Mouse (Mus musculus) embryonic facial prominence, embryonic 12.5 days (tissue): ENCODE data around the gene Ints1. TPM values are rescaled to one million over a fixed set of nuclear protein-coding genes. Genes with fewer than 3 reads are reported as not detected.

Experiments used
- ATAC-seq: fragments of 200-750 bp; cut with Nextera tagmentation; 2 replicates; pipeline ENCODE4 v1.8.0; 2017; ENCODE audit not compliant: insufficient number of reproducible peaks, insufficient read depth, low FRiP score, low TSS enrichment
- H3K27ac ChIP-seq: fragments of 300-500 bp; sonication (generic); 2 replicates; pipeline ENCODE4 v1.5.1; 2016; ENCODE audit warnings: mild to moderate bottlenecking
- H3K27me3 ChIP-seq: fragments of 300-500 bp; sonication (generic); 2 replicates; pipeline ENCODE4 v1.6.1; 2016; ENCODE audit warnings: mild to moderate bottlenecking, moderate library complexity
- H3K36me3 ChIP-seq: fragments of 300-500 bp; sonication (generic); 2 replicates; pipeline ENCODE4 v1.6.1; 2016; ENCODE audit warnings: mild to moderate bottlenecking
- H3K4me1 ChIP-seq: fragments of 300-500 bp; sonication (generic); 2 replicates; pipeline ENCODE4 v1.6.1; 2016
- H3K4me2 ChIP-seq: fragments of 300-500 bp; sonication (generic); replicated peaks from 2 replicates; pipeline ENCODE4 v1.6.1; 2016; ENCODE audit warnings: mild to moderate bottlenecking, moderate library complexity
- H3K4me3 ChIP-seq: fragments of 300-500 bp; sonication (generic); 2 replicates; pipeline ENCODE4 v1.5.1; 2016; ENCODE audit warnings: mild to moderate bottlenecking
- H3K9ac ChIP-seq: fragments of 300-500 bp; sonication (generic); 2 replicates; pipeline ENCODE4 v1.6.1; 2016; ENCODE audit warnings: mild to moderate bottlenecking, moderate library complexity
- H3K9me3 ChIP-seq: fragments of 300-500 bp; sonication (generic); 2 replicates; pipeline ENCODE4 v1.6.1; 2016; ENCODE audit warnings: mild to moderate bottlenecking, moderate library complexity
- WGBS: fragments of 180-500 bp; shearing (Covaris S2); methylation state at CpG from one replicate; pipeline ENCODE4 v1.1.7; 2016; 5-methylcytosine and 5-hydroxymethylcytosine counted together
- polyA plus RNA-seq: library from polyadenylated mRNA; unstranded; fragments of >200 nt; fragmentation: Nextera tagmentation; extraction: Ambion mirVana; gene quantifications from 2 replicates; pipeline ENCODE4 v1.2.1, GENCODE M21; 2016

Ints1 gene
- polyA plus RNA-seq, 1 experiment from 2014 or later: 34.5 TPM

- no peak for ATAC-seq
- Histone ChIP-seq H3K27ac (no peak overlapping the region), H3K4me1 (peaks cover 35% of the 10 kb centered on the region), H3K4me2 (no peak overlapping the region), H3K9ac (no peak overlapping the region), H3K9me3 (no peaks in the 10 kb centered on the region), H3K27me3 (no peaks in the 10 kb centered on the region), H3K4me3 (no peak overlapping the region), H3K36me3 (peaks cover 17% of the 10 kb centered on the region; the same call in 1 of the 2 replicates)
- 91% methylated on average over 9 of the region's 9 CpGs for WGBS
Observed at GRCm38 (mm10) chr5:139799041-139799440, 23.6 kb upstream of the Ints1 start.

GRCm38 (mm10) chr5:139798168-139798900, 22.9 kb upstream of the Ints1 start:
- no peaks in the 10 kb centered on the region for H3K27me3 ChIP-seq
- H3K4me3 ChIP-seq: no peak overlapping the region
- WGBS: 57% methylated on average over 12 of the region's 12 CpGs
- H3K4me1 ChIP-seq: peaks cover 28% of the 10 kb centered on the region
- ATAC-seq: no peak
- H3K4me2 ChIP-seq: peak overlapping the region; percentile 14; the same call in 1 of the 2 replicates
- no peak overlapping the region for H3K9ac ChIP-seq
- H3K36me3 ChIP-seq: peaks cover 17% of the 10 kb centered on the region; the same call in 1 of the 2 replicates
- peak overlapping the region; percentile 7; the same call in 1 of the 2 replicates for H3K27ac ChIP-seq
- no peaks in the 10 kb centered on the region for H3K9me3 ChIP-seq

GRCm38 (mm10) chr5:139797473-139798167, 22.1 kb upstream of the Ints1 start:
- WGBS: 32% methylated on average over 11 of the region's 11 CpGs
- Histone ChIP-seq H3K9me3 (no peaks in the 10 kb centered on the region), H3K4me3 (no peak overlapping the region), H3K36me3 (peaks cover 17% of the 10 kb centered on the region; the same call in 1 of the 2 replicates), H3K4me1 (peaks cover 29% of the 10 kb centered on the region), H3K27me3 (no peaks in the 10 kb centered on the region), H3K27ac (peak overlapping the region; percentile 52), H3K4me2 (peak overlapping the region; percentile 14; the same call in 1 of the 2 replicates), H3K9ac (no peak overlapping the region)
- ATAC-seq: peak; percentile 42; the same call in 1 of the 2 replicates

- Histone ChIP-seq H3K27ac (peak overlapping the region; percentile 52), H3K4me2 (peak overlapping the region; percentile 14; the same call in 1 of the 2 replicates), H3K36me3 (peaks cover 15% of the 10 kb centered on the region; the same call in 1 of the 2 replicates), H3K9ac (no peak overlapping the region), H3K9me3 (no peaks in the 10 kb centered on the region), H3K4me1 (peaks cover 36% of the 10 kb centered on the region), H3K27me3 (peaks cover 3% of the 10 kb centered on the region; the same call in 1 of the 2 replicates), H3K4me3 (no peak overlapping the region)
- peak; percentile 57; the same call in 1 of the 2 replicates for ATAC-seq
- WGBS: 19% methylated on average over 13 of the region's 13 CpGs
Observed at GRCm38 (mm10) chr5:139796900-139797299, 21.4 kb upstream of the Ints1 start.

DNA sequence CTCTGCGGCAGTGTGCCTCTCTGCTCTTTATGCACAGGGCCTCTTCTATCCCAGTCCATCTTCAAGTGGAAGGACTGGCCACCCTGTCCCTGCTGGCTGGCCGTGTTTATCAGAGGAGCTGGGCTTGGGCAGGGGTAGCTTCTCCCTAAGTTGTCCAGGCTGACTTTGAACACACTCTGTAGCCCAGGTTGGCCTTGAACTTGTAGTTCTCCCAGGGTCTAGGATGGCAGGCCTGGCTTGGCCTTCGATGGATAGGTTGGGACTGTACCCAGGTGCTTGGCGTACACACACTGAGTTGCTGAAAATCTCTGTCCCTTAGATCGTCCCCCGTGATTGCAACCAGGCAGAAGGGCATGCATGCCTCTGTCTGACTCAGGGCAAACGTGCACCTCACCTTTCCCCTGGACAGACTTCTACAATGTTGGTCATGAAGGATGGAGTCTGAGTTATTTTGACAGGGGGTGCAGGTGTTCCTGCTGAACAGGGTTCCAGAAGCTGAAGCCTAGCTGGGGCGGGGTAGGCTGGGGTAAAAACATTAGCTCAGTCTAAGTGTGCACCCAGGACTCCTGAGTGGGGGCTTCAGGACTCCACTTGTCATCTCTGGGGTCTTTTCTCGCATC, 20.6 kb upstream of the Ints1 start:
- Histone ChIP-seq H3K4me1 (peaks cover 38% of the 10 kb centered on the region), H3K27me3 (peaks cover 3% of the 10 kb centered on the region; the same call in 1 of the 2 replicates), H3K4me3 (no peak overlapping the region), H3K9me3 (no peaks in the 10 kb centered on the region), H3K9ac (no peak overlapping the region), H3K36me3 (peaks cover 15% of the 10 kb centered on the region; the same call in 1 of the 2 replicates), H3K27ac (no peak overlapping the region), H3K4me2 (0 out of 2 replicates have a peak overlapping the region, but pooled peaks have one; percentile 14)
- 73% methylated on average over 9 of the region's 9 CpGs for WGBS
- ATAC-seq: no peak

DNA sequence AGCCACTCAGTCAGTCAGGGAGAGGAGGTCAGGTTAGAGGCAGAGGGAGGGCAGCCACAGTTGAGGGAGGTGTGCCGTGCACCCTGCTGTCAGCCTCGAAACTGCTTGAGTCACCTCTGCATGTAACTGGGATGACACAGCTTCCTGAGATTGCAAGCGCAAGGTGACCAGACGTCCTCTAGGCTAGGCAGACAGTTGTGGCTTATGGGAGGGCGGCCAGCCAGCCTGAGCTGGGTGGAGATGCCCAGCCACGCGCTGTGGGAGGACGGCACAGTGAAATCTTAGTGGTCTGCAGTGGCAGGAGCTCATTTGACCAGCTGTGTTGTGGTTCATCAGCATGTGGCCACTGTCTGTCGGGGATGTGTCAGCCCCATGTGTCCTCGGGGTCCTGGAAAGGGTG, 19.5 kb upstream of the Ints1 start:
- WGBS: 70% methylated on average over 10 of the region's 10 CpGs
- H3K27ac ChIP-seq: no peak overlapping the region

DNA sequence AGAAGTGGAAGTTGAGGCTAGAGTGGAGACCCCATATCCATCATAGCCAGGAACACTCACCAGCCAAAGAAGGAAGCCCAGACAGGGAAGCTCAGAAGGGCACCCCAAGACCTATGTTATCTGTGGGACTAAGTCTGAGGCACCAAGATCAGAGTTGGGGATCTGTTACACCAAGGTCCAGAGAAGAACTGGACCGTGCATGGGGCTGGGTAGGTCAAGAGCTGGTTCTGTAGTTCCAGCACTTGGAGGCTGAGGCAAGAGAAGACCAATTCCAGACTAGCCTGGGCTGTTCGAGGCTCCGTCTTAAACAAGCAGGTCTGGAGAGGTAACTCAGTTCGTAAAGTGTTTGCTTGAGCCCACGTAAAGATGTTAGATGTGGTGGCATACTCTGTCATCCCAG, 18.7 kb upstream of the Ints1 start:
- H3K9me3 ChIP-seq: no peaks in the 10 kb centered on the region
- no peaks in the 10 kb centered on the region for H3K36me3 ChIP-seq
- no peak overlapping the region for H3K4me3 ChIP-seq
- H3K27ac ChIP-seq: no peak overlapping the region
- 85% methylated on average over 5 of the region's 5 CpGs for WGBS
- peaks cover 3% of the 10 kb centered on the region; the same call in 1 of the 2 replicates for H3K27me3 ChIP-seq
- H3K4me2 ChIP-seq: no peak overlapping the region
- H3K4me1 ChIP-seq: peaks cover 38% of the 10 kb centered on the region
- no peak for ATAC-seq
- H3K9ac ChIP-seq: no peak overlapping the region

More for the DNA sequence above, 19.5 kb upstream of the Ints1 start:
- no peaks in the 10 kb centered on the region for H3K9me3 ChIP-seq
- peaks cover 3% of the 10 kb centered on the region; the same call in 1 of the 2 replicates for H3K27me3 ChIP-seq
- no peak overlapping the region for H3K9ac ChIP-seq
- H3K36me3 ChIP-seq: peaks cover 3% of the 10 kb centered on the region; the same call in 1 of the 2 replicates
- no peak overlapping the region for H3K4me3 ChIP-seq
- H3K4me2 ChIP-seq: no peak overlapping the region
- H3K4me1 ChIP-seq: peaks cover 38% of the 10 kb centered on the region
- no peak for ATAC-seq

DNA sequence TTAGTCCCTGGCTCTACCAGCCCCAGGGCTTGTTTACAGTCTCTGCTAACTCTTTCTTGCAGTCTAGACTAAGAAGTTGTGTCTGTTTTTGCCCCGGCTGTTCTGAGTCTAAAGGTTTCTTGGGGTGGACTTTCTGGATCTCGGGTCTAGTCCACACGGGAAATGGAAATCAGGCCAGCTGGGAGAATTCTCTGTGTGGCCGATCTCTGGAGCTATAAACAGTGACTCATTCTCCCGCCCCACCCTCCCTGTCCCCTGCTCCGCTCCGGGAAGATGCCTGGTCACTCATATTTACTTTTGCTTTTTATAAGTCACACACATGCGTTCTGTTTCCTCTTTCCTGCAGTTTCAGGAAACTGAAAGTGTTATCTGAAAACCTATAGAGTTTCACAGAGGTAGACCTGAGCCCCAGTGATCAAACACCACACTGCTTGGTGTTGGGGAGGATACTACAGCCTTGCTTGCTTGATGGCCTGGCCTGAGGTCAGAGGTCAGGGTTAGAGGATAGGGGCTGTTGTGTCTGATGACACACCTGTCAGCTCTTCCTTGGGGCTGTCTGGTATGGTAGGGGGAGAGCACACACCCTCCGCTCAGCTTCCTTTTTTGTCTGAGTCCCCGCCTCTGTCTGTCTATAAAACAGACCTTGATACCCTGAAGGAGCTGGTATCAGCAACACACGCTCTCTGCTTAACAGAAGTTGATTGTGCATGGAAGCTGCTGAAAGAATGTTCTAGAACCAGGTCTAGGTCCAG, 18.0 kb upstream of the Ints1 start:
- Histone ChIP-seq H3K27me3 (peaks cover 3% of the 10 kb centered on the region; the same call in 1 of the 2 replicates), H3K4me1 (peaks cover 37% of the 10 kb centered on the region), H3K9ac (no peak overlapping the region), H3K27ac (no peak overlapping the region), H3K9me3 (no peaks in the 10 kb centered on the region), H3K4me2 (no peak overlapping the region), H3K4me3 (no peak overlapping the region), H3K36me3 (no peaks in the 10 kb centered on the region)
- ATAC-seq: no peak
- 60% methylated on average over 11 of the region's 11 CpGs for WGBS

GRCm38 (mm10) chr5:139792966-139793337, 17.5 kb upstream of the Ints1 start:
- H3K36me3 ChIP-seq: no peaks in the 10 kb centered on the region
- no peak for ATAC-seq
- H3K9me3 ChIP-seq: no peaks in the 10 kb centered on the region
- 59% methylated on average over 3 of the region's 3 CpGs for WGBS
- peaks cover 31% of the 10 kb centered on the region for H3K4me1 ChIP-seq
- H3K4me3 ChIP-seq: no peak overlapping the region
- H3K4me2 ChIP-seq: no peak overlapping the region
- no peak overlapping the region for H3K27ac ChIP-seq
- no peak overlapping the region for H3K9ac ChIP-seq
- H3K27me3 ChIP-seq: peaks cover 3% of the 10 kb centered on the region; the same call in 1 of the 2 replicates

GRCm38 (mm10) chr5:139792159-139792775, 16.8 kb upstream of the Ints1 start:
- no peak for ATAC-seq

More at GRCm38 (mm10) chr5:139792159-139792775, 16.8 kb upstream of the Ints1 start:
- 21% methylated on average over 11 of the region's 11 CpGs for WGBS
- Histone ChIP-seq H3K4me1 (peaks cover 24% of the 10 kb centered on the region), H3K9me3 (no peaks in the 10 kb centered on the region), H3K4me2 (peak overlapping the region; percentile 97), H3K27ac (0 out of 2 replicates have a peak overlapping the region, but pooled peaks have one; percentile 8), H3K36me3 (no peaks in the 10 kb centered on the region), H3K9ac (peak overlapping the region; percentile 63), H3K4me3 (peak overlapping the region; percentile 72), H3K27me3 (peaks cover 3% of the 10 kb centered on the region; the same call in 1 of the 2 replicates)
